Mouse (Mus musculus) limb, embryonic 14.5 days (tissue): ENCODE measurements around the gene Slc1a6. TPM values are rescaled to one million over a fixed set of nuclear protein-coding genes. Genes with fewer than 3 reads are reported as not detected.
"Not testable (repeated sequence)": the region's sequence is repeated elsewhere in the genome, so short reads cannot be mapped to it uniquely, and the experiment has no call there.

Experiments
- ATAC-seq: fragments of 200-750 bp; cut with Nextera tagmentation; 2 replicates; pipeline ENCODE4 v1.8.0; 2017; ENCODE audit warnings: low read depth, moderate number of reproducible peaks, moderate TSS enrichment; ENCODE audit not compliant: low FRiP score
- DNase-seq: peaks from one replicate; pipeline ENCODE4 v3.0.0-alpha.2; 2015; ENCODE audit warnings: low spot score
- H3K27ac ChIP-seq: fragments of 300-500 bp; sonication (generic); replicated peaks from 2 replicates; pipeline ENCODE4 v1.5.1; 2014; ENCODE audit warnings: low read depth, mild to moderate bottlenecking, low read length, moderate library complexity, mixed read lengths
- H3K27me3 ChIP-seq: fragments of 300-500 bp; sonication (generic); 2 replicates; pipeline ENCODE4 v1.6.1; 2014; ENCODE audit warnings: low read length, mixed read lengths; ENCODE audit not compliant: control insufficient read depth, insufficient read depth
- H3K36me3 ChIP-seq: fragments of 300-500 bp; sonication (generic); 2 replicates; pipeline ENCODE4 v1.6.1; 2014; ENCODE audit warnings: mild to moderate bottlenecking, low read length, moderate library complexity, mixed read lengths; ENCODE audit not compliant: control insufficient read depth, insufficient read depth
- H3K4me1 ChIP-seq: fragments of 300-500 bp; sonication (generic); 2 replicates; pipeline ENCODE4 v1.6.1; 2014; ENCODE audit warnings: antibody characterized with exemption, low read length, mixed read lengths; ENCODE audit not compliant: control insufficient read depth, insufficient read depth
- H3K4me2 ChIP-seq: fragments of 300-500 bp; sonication (generic); replicated peaks from 2 replicates; pipeline ENCODE4 v1.6.1; 2014; ENCODE audit warnings: low read depth, mild to moderate bottlenecking, low read length, moderate library complexity; ENCODE audit not compliant: severe bottlenecking
- H3K4me3 ChIP-seq: fragments of 300-500 bp; sonication (generic); replicated peaks from 2 replicates; pipeline ENCODE4 v1.5.1; 2014; ENCODE audit warnings: low read length
- H3K9ac ChIP-seq: fragments of 300-500 bp; sonication (generic); 2 replicates; pipeline ENCODE4 v1.6.1; 2014; ENCODE audit warnings: mild to moderate bottlenecking, low read depth, low read length, moderate library complexity; ENCODE audit not compliant: severe bottlenecking
- H3K9me3 ChIP-seq: fragments of 300-500 bp; sonication (generic); 2 replicates; pipeline ENCODE4 v1.6.1; 2016; ENCODE audit warnings: low read length; ENCODE audit not compliant: control insufficient read depth
- POLR2A ChIP-seq: fragments of 200-500 bp; IDR thresholded peaks from 2 replicates; pipeline ENCODE4 v1.8.0; 2012; ENCODE audit warnings: inconsistent platforms, mild to moderate bottlenecking, moderate library complexity, borderline replicate concordance; ENCODE audit not compliant: insufficient read depth, insufficient read length; ENCODE audit errors: extremely low read depth
- WGBS: fragments of 180-500 bp; shearing (Covaris S2); extraction: QIAGEN DNeasy Blood & Tissue Kit; methylation state at CpG from one replicate; pipeline ENCODE4 v1.1.7; 2014; 5-methylcytosine and 5-hydroxymethylcytosine counted together
- polyA plus RNA-seq, 2 experiments: library from polyadenylated mRNA; depleted of rRNA in 1 of 2; stranded (reverse) in 1 of 2; unstranded in 1 of 2; fragments of >200 nt; fragmentation: Nextera tagmentation in 1 of 2; extraction: Ambion mirVana in 1 of 2; gene quantifications; 2 replicates each; pipeline versions ENCODE4 v1.2.1 to v1.2.3; 2012 to 2014

Slc1a6 gene
- polyA plus RNA-seq, 2 experiments = 0.78 to 2.7 TPM

GRCm38 (mm10) chr10:78779527-78779926 is 769 bp upstream of the Slc1a6 start:
- Histone ChIP-seq H3K4me2 (peak overlapping the region; percentile 100), H3K27ac (no peak overlapping the region), H3K36me3 (no peaks in the 10 kb centered on the region), H3K4me1 (peaks cover 4% of the 10 kb centered on the region; the same call in 1 of the 2 replicates), H3K9ac (peak overlapping the region; percentile 69), H3K27me3 (0 out of 2 replicates have a peak, but pooled peaks cover 6% of the 10 kb centered on the region), H3K9me3 (no peaks in the 10 kb centered on the region), H3K4me3 (peak overlapping the region; percentile 55)
- TF ChIP-seq POLR2A = no peak
- DNase-seq (no peak), ATAC-seq (no peak)
- 59% methylated on average over 9 of the region's 9 CpGs for WGBS

- ATAC-seq = peak; percentile 94
- 0 out of 2 replicates have a peak, but pooled peaks cover 4% of the 10 kb centered on the region for H3K4me1 ChIP-seq
- WGBS = 4% methylated on average over 22 of the region's 22 CpGs
- H3K27me3 ChIP-seq = no peaks in the 10 kb centered on the region
- peak overlapping the region; percentile 66 for H3K4me2 ChIP-seq
- no peak overlapping the region; the same call in none of the 2 replicates for H3K27ac ChIP-seq
- H3K4me3 ChIP-seq = peak overlapping the region; percentile 45
- TF ChIP-seq POLR2A = peak; percentile 19; the same call in 1 of the 2 replicates
- peak; percentile 78 for DNase-seq
- H3K36me3 ChIP-seq = no peaks in the 10 kb centered on the region
- peak overlapping the region; percentile 60 for H3K9ac ChIP-seq
- H3K9me3 ChIP-seq = no peaks in the 10 kb centered on the region
Measured at GRCm38 (mm10) chr10:78787566-78788087, 7.3 kb downstream of the Slc1a6 start.

GRCm38 (mm10) chr10:78790561-78790960 is 10.3 kb downstream of the Slc1a6 start:
- H3K9me3 ChIP-seq = no peaks in the 10 kb centered on the region
- 31% methylated on average over 1 of the region's 1 CpGs for WGBS

GRCm38 (mm10) chr10:78801449-78801848 is 21.2 kb downstream of the Slc1a6 start:
- no peak overlapping the region for H3K4me3 ChIP-seq
- H3K27me3 ChIP-seq = no peaks in the 10 kb centered on the region
- no peaks in the 10 kb centered on the region for H3K36me3 ChIP-seq
- no peaks in the 10 kb centered on the region for H3K9me3 ChIP-seq
- H3K9ac ChIP-seq = no peak overlapping the region
- no peaks in the 10 kb centered on the region for H3K4me1 ChIP-seq
- no peak overlapping the region for H3K27ac ChIP-seq
- H3K4me2 ChIP-seq = no peak overlapping the region
- TF ChIP-seq POLR2A = no peak
- DNase-seq (no peak), ATAC-seq (no peak)
- 83% methylated on average over 2 of the region's 2 CpGs for WGBS

More at GRCm38 (mm10) chr10:78790561-78790960, 10.3 kb downstream of the Slc1a6 start:
- Histone ChIP-seq H3K36me3 (no peaks in the 10 kb centered on the region), H3K4me3 (no peak overlapping the region), H3K27me3 (no peaks in the 10 kb centered on the region), H3K4me2 (no peak overlapping the region), H3K9ac (no peak overlapping the region), H3K27ac (no peak overlapping the region), H3K4me1 (0 out of 2 replicates have a peak, but pooled peaks cover 4% of the 10 kb centered on the region)
- ATAC-seq (no peak), DNase-seq (no peak)
- no peak for TF ChIP-seq POLR2A

- 58% methylated on average over 6 of the region's 6 CpGs for WGBS
- no peak overlapping the region for H3K4me3 ChIP-seq
- no peak for ATAC-seq
- no peak for DNase-seq
- H3K27me3 ChIP-seq = no peaks in the 10 kb centered on the region
- H3K9me3 ChIP-seq = no peaks in the 10 kb centered on the region
- no peak for TF ChIP-seq POLR2A
- no peaks in the 10 kb centered on the region for H3K36me3 ChIP-seq
- H3K9ac ChIP-seq = no peak overlapping the region
- H3K27ac ChIP-seq = no peak overlapping the region
- H3K4me2 ChIP-seq = no peak overlapping the region
- H3K4me1 ChIP-seq = no peaks in the 10 kb centered on the region
Measured at GRCm38 (mm10) chr10:78812358-78813060, 32.2 kb downstream of the Slc1a6 start.

GRCm38 (mm10) chr10:78840456-78840855 is 60.2 kb downstream of the Slc1a6 start:
- not testable (repeated sequence) for H3K27ac ChIP-seq, H3K4me3 ChIP-seq, H3K9me3 ChIP-seq, DNase-seq, H3K4me2 ChIP-seq, H3K4me1 ChIP-seq, H3K27me3 ChIP-seq, H3K36me3 ChIP-seq, H3K9ac ChIP-seq, ATAC-seq
- 91% methylated on average over 12 of the region's 12 CpGs for WGBS
